Mouse (Mus musculus) lung, embryonic 14.5 days (tissue): ENCODE data around the gene Ralgps2. TPM values are rescaled to one million over a fixed set of nuclear protein-coding genes. Genes with fewer than 3 reads are reported as not detected.

ENCODE experiments used
- ATAC-seq: fragments of 200-750 bp; cut with Nextera tagmentation; 2 replicates; pipeline ENCODE4 v1.8.0; 2017; ENCODE audit warnings: mild to moderate bottlenecking, moderate TSS enrichment, moderate library complexity; ENCODE audit not compliant: insufficient read depth
- DNase-seq: peaks from one replicate; pipeline ENCODE4 v3.0.0-alpha.2; 2015
- H3K27ac ChIP-seq: fragments of 300-500 bp; sonication (generic); 2 replicates; pipeline ENCODE4 v1.5.1; 2014; ENCODE audit warnings: low read depth, mild to moderate bottlenecking, moderate library complexity
- H3K27me3 ChIP-seq: fragments of 300-500 bp; sonication (generic); 2 replicates; pipeline ENCODE4 v1.6.1; 2014; ENCODE audit warnings: low read length, control low read depth; ENCODE audit not compliant: insufficient read depth
- H3K36me3 ChIP-seq: fragments of 300-500 bp; sonication (generic); 2 replicates; pipeline ENCODE4 v1.6.1; 2014; ENCODE audit warnings: control low read depth; ENCODE audit not compliant: insufficient read depth
- H3K4me1 ChIP-seq: fragments of 300-500 bp; sonication (generic); 2 replicates; pipeline ENCODE4 v1.6.1; 2014; ENCODE audit warnings: antibody characterized with exemption, control low read depth; ENCODE audit not compliant: insufficient read depth
- H3K4me2 ChIP-seq: fragments of 300-500 bp; sonication (generic); 2 replicates; pipeline ENCODE4 v1.6.1; 2014; ENCODE audit warnings: mild to moderate bottlenecking
- H3K4me3 ChIP-seq: fragments of 300-500 bp; sonication (generic); 2 replicates; pipeline ENCODE4 v1.5.1; 2014; ENCODE audit warnings: low read depth, low read length
- H3K9ac ChIP-seq: fragments of 300-500 bp; sonication (generic); 2 replicates; pipeline ENCODE4 v1.6.1; 2014
- H3K9me3 ChIP-seq: fragments of 300-500 bp; sonication (generic); 2 replicates; pipeline ENCODE4 v1.6.1; 2016; ENCODE audit warnings: low read depth, low read length, control low read depth
- CTCF ChIP-seq: IDR thresholded peaks from 2 replicates; pipeline ENCODE4 v1.5.1; 2016; ENCODE audit warnings: antibody characterized with exemption, low read depth
- WGBS: fragments of 180-500 bp; shearing (Covaris S2); extraction: QIAGEN DNeasy Blood & Tissue Kit; methylation state at CpG from one replicate; pipeline ENCODE4 v1.1.7; 2014; 5-methylcytosine and 5-hydroxymethylcytosine counted together
- polyA plus RNA-seq: library from polyadenylated mRNA; unstranded; fragments of >200 nt; fragmentation: Nextera tagmentation; extraction: Ambion mirVana; gene quantifications from 2 replicates; pipeline ENCODE4 v1.2.1, GENCODE M21; 2014

Gene Ralgps2
- polyA plus RNA-seq, 1 experiment from 2014 or later: 70.6 TPM

DNA sequence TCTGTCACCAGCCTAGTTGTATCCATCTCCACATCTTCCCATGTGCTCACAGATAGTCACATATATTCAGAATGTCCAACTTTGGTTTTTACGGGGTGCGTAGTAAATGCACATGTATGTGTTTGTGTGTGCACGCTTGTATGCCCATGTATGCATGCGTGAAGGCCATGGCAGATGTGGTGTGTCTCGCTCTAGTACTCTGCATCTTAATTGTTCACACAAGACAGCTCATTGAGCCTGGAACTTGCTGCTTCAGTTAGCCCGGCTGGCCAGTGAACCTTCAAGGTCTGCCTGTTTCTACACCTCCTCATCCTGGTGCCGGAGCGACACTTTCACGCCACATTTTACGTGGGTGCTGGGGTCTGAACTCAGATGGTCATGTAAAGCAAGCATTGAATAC lies 168.6 kb downstream of the Ralgps2 start:
- Histone ChIP-seq H3K4me2 (no peak overlapping the region), H3K9me3 (no peaks in the 10 kb centered on the region), H3K9ac (no peak overlapping the region), H3K4me1 (no peaks in the 10 kb centered on the region), H3K36me3 (no peaks in the 10 kb centered on the region), H3K4me3 (no peak overlapping the region), H3K27me3 (no peaks in the 10 kb centered on the region), H3K27ac (no peak overlapping the region)
- 92% methylated on average over 10 of the region's 10 CpGs for WGBS
- ATAC-seq (no peak), DNase-seq (no peak)
- no peak for TF ChIP-seq CTCF

DNA sequence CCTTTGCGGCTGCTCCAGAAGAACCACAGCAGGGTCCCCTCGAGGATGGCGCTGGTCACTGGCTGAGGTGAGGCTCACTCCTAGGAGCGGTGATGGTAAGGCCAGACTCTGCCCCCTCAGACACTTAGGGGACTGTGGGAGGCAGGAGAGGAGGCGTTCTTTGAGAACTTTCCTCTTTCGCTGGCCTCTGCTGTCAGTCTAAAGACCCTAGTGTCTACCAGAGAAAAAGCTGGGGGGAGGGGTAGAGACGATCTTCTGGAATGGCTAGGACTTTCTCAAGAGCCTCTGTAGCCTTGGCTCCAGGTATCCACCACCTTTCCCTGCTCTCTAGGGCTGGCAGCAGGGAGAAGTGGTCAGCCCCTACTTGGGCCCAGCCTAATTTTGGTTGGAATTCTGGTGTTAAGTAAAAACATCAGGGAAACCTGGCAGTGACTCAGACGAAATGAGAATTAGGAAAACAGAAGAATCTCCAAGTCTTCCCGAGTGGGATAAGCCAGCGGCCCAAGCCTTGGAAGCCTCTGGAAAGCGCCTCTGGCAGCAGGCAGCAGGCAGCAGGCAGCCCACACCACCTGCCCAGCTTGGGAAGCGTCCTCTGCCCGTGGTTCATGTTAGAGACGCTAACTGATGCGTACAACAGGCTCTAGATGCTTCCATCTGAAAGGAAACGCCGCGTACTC lies 169.7 kb downstream of the Ralgps2 start:
- no peak for ATAC-seq

DNA sequence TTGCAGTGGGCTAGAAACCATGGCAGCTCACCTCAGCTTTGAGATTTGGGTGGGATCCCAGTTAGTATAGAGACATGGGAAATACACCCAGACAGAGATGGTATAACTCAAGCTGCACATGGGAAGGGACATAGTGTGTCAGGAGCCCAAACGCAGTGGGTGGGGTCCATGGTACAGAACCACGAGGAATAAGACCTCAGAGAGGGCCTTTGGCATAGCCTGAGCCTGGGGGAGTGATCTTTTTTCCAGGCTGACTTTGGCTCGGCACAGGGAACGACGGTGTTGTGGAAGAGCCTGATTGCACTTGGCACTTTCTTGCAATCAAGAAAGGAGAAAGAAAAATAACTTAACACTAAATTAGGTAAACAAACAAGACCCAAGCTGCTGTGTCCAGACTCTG lies 170.3 kb downstream of the Ralgps2 start:
- no peak for TF ChIP-seq CTCF
- Histone ChIP-seq H3K36me3 (no peaks in the 10 kb centered on the region), H3K27ac (no peak overlapping the region), H3K4me3 (no peak overlapping the region), H3K9ac (no peak overlapping the region), H3K4me1 (no peaks in the 10 kb centered on the region), H3K9me3 (no peaks in the 10 kb centered on the region; the same call in 1 of the 2 replicates), H3K27me3 (no peaks in the 10 kb centered on the region), H3K4me2 (no peak overlapping the region)
- no peak for DNase-seq
- WGBS: 33% methylated on average over 5 of the region's 5 CpGs
- ATAC-seq: no peak

More for the DNA sequence above, 169.7 kb downstream of the Ralgps2 start:
- WGBS: 62% methylated on average over 18 of the region's 18 CpGs
- Histone ChIP-seq H3K4me1 (no peaks in the 10 kb centered on the region), H3K4me3 (no peak overlapping the region), H3K4me2 (no peak overlapping the region), H3K9ac (no peak overlapping the region), H3K9me3 (no peaks in the 10 kb centered on the region), H3K36me3 (no peaks in the 10 kb centered on the region), H3K27ac (no peak overlapping the region), H3K27me3 (no peaks in the 10 kb centered on the region)
- no peak for DNase-seq
- TF ChIP-seq CTCF: no peak

DNA sequence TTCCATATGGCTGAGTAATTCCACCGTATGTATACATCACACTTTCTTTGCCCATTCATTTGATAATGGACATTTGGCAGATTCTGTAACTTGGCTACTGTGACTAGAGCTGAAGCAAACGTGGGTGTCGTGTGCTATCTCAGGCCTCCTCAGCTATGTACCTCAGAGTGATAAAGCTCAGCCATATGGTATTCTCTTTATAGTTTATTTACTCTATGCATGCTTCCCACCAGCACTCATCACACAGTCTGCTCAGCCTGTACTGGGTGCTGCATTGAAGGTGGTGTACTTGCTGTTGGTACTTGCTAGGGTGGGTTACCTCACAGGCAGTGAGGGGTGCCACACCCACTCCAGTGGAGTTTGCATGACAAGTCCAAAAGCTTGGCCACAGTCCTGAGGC lies 174.1 kb downstream of the Ralgps2 start:
- H3K4me3 ChIP-seq: no peak overlapping the region
- WGBS: 69% methylated on average over 3 of the region's 3 CpGs
- H3K4me1 ChIP-seq: no peaks in the 10 kb centered on the region
- H3K27me3 ChIP-seq: no peaks in the 10 kb centered on the region
- H3K9ac ChIP-seq: no peak overlapping the region
- no peaks in the 10 kb centered on the region for H3K36me3 ChIP-seq
- no peaks in the 10 kb centered on the region; the same call in 1 of the 2 replicates for H3K9me3 ChIP-seq
- ATAC-seq: no peak
- no peak overlapping the region for H3K27ac ChIP-seq
- TF ChIP-seq CTCF: no peak
- DNase-seq: no peak
- no peak overlapping the region for H3K4me2 ChIP-seq

DNA sequence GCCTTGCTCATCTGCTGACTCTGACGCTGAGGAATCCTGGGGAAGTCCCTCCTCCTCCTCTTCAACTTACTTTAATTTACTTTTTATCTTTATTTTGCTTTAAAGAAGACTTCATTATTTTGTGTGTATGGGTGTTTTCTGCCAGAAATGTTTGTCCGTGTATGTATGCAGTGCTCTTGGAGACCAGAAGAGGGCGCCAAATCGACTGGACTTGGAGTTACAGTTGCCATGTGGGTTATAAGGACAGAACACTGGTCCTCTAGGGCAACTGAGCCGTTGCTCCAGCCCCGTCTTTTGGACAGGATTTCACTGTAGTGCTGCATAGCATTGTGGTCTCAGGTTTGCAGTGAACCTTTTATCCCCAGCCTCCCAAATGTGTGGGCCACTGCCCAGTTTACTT lies 174.8 kb downstream of the Ralgps2 start:
- peak; percentile 41 for TF ChIP-seq CTCF
- H3K4me1 ChIP-seq: no peaks in the 10 kb centered on the region
- no peak overlapping the region for H3K9ac ChIP-seq
- H3K27ac ChIP-seq: no peak overlapping the region
- H3K4me3 ChIP-seq: no peak overlapping the region
- 69% methylated on average over 6 of the region's 6 CpGs for WGBS
- ATAC-seq (no peak), DNase-seq (no peak)
- H3K27me3 ChIP-seq: no peaks in the 10 kb centered on the region
- H3K9me3 ChIP-seq: no peaks in the 10 kb centered on the region; the same call in 1 of the 2 replicates
- no peaks in the 10 kb centered on the region for H3K36me3 ChIP-seq
- H3K4me2 ChIP-seq: no peak overlapping the region

DNA sequence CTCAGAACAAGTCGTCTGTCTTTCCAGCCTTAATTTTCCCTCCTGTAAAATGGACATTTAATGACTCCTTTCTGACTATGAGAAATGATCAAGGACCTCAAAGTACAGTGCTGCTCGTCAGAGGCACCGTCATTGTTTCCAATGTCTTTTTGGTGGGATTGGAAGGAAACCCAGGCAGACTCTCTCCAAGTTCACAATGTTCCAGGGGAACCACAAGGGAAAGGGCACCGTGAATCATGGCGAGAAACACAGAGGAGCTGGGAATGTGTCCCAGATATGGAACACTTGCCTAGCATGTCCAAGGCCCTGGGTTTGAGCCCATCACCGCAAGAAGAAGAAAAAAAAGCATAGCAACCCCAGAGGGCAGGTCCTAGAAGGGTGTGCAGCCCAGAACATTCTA lies 176.1 kb downstream of the Ralgps2 start:
- no peaks in the 10 kb centered on the region for H3K4me1 ChIP-seq
- H3K4me3 ChIP-seq: no peak overlapping the region
- no peak overlapping the region for H3K4me2 ChIP-seq
- TF ChIP-seq CTCF: no peak
- H3K9ac ChIP-seq: no peak overlapping the region
- H3K36me3 ChIP-seq: no peaks in the 10 kb centered on the region
- no peaks in the 10 kb centered on the region for H3K27me3 ChIP-seq
- ATAC-seq (no peak), DNase-seq (no peak)
- 86% methylated on average over 6 of the region's 6 CpGs for WGBS
- no peak overlapping the region for H3K27ac ChIP-seq
- no peaks in the 10 kb centered on the region; the same call in 1 of the 2 replicates for H3K9me3 ChIP-seq

DNA sequence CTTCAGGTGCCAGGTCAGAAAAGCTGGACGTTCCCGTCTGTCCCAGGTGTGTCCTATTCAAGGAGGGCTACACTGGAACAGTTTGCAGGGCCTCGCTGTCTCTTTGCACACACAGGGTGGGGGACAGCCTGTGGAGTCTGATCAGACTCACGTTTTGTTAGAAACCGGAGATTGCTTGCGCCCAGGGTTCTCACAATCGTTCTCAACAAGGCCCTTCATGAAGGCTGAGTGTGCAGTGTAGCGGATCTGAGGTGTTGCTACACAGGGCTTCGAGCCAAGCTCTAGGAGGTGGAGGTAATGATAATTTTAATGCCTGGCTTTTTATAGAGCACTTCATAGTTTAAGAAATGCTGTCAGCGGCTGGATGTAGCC lies 178.0 kb downstream of the Ralgps2 start:
- Histone ChIP-seq H3K36me3 (no peaks in the 10 kb centered on the region), H3K27ac (no peak overlapping the region), H3K4me1 (no peaks in the 10 kb centered on the region), H3K4me2 (no peak overlapping the region), H3K9me3 (no peaks in the 10 kb centered on the region; the same call in 1 of the 2 replicates), H3K9ac (no peak overlapping the region), H3K27me3 (no peaks in the 10 kb centered on the region), H3K4me3 (no peak overlapping the region)
- ATAC-seq (no peak; the same call in 1 of the 2 replicates), DNase-seq (peak; percentile 23)
- TF ChIP-seq CTCF: no peak
- 35% methylated on average over 10 of the region's 10 CpGs for WGBS
